ENCODE assay signal across 9 mouse cellular contexts in the genomic region with DNA sequence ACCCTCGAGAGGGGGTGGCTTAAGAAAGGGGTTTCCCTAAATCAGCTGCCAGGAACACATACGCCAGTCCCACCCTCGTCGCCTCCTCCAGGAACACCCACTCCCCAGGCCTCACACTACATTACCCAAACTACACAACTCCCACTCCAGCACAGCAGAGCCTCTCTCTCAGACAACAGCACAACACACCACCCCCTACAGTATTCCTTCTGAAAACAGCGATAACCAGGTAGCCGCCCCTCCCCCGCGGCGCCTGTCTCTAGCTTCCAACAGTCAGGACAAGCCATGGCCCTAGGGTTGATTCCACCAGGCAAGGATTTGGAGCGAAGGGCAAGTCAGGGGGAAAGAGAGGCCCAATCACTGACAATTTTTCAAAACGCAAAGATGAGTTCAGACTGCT. TPM values are rescaled to one million over a fixed set of nuclear protein-coding genes. Genes with fewer than 3 reads are reported as not detected.
DNase-seq lines count a peak whose midpoint lies in the region; ATAC-seq lines count a peak whose summit lies in the region.
"Had no signal": no experiment of that assay in that cellular context is flagged by ENCODE, and none has a peak within 500 bp of the region (broad histone marks: within the 10 kb centered on the region; RNA-seq: fewer than 3 reads in every experiment).

No protein-coding gene starts in this region.

- H3K4me2 ChIP-seq in lung, embryonic 16.5 days (ENCODE audit: low read depth, low read length) = peak overlapping the region; percentile 98
- H3K4me2 ChIP-seq in forebrain, embryonic 11.5 days (ENCODE audit: low read depth, low read length, severe bottlenecking) = peak overlapping the region; percentile 98
- H3K4me2 ChIP-seq in midbrain, embryonic 16.5 days (ENCODE audit: low read length) = peak overlapping the region; percentile 91

- H3K4me1 ChIP-seq in lung, embryonic 16.5 days (replicated peaks; ENCODE audit: control insufficient read depth, insufficient read depth, low read length) = peaks cover 11% of the 10 kb centered on the region
- peaks cover 4% of the 10 kb centered on the region; the same call in 1 of the 2 replicates for H3K4me1 ChIP-seq in forebrain, embryonic 11.5 days (replicated peaks; ENCODE audit: control insufficient read depth, insufficient read depth, low read length)
- peaks cover 20% of the 10 kb centered on the region for H3K4me1 ChIP-seq in midbrain, embryonic 16.5 days (ENCODE audit: control insufficient read depth, insufficient read depth, low read length)

- no peak overlapping the region for H3K9ac ChIP-seq in lung, embryonic 16.5 days (ENCODE audit: low read length)
- no peak overlapping the region; the same call in 1 of the 2 replicates for H3K9ac ChIP-seq in forebrain, embryonic 11.5 days (ENCODE audit: low read length)
- peak overlapping the region; percentile 93 for H3K9ac ChIP-seq in midbrain, embryonic 16.5 days (ENCODE audit: low read depth, low read length)

- peak overlapping the region; percentile 63; the same call in 1 of the 2 replicates for H3K4me3 ChIP-seq in lung, embryonic 16.5 days (ENCODE audit: low read length)
- H3K4me3 ChIP-seq in forebrain, embryonic 11.5 days (ENCODE audit: low read depth, low read length) = peak overlapping the region; percentile 74
- peak overlapping the region; percentile 85 for H3K4me3 ChIP-seq in midbrain, embryonic 16.5 days (ENCODE audit: low read depth, low read length)

- DNase-seq in lung, postnatal 36 days = no peak
- no peak for DNase-seq in forebrain, embryonic 11.5 days (ENCODE audit: low spot score)
- DNase-seq in layer of hippocampus, postnatal 36 days = peak; percentile 33 to 54
- DNase-seq in thymus, postnatal 4 days = no peak
- DNase-seq in T-cell, adult 2 months (ENCODE audit: low spot score) = no peak
- no peak for DNase-seq in urinary bladder, postnatal 25 days (ENCODE audit: low spot score)

- peaks cover 23% of the 10 kb centered on the region for H3K27me3 ChIP-seq in lung, embryonic 16.5 days (ENCODE audit: control insufficient read depth, insufficient read depth, low read depth, low read length)
- peaks cover 5% of the 10 kb centered on the region for H3K27me3 ChIP-seq in forebrain, embryonic 11.5 days (ENCODE audit: control insufficient read depth, insufficient read depth, low read length)
- H3K27me3 ChIP-seq in midbrain, embryonic 16.5 days (ENCODE audit: control insufficient read depth, insufficient read depth, low read depth, low read length) = no peaks in the 10 kb centered on the region

- H3K9me3 ChIP-seq in lung, embryonic 16.5 days (ENCODE audit: control insufficient read depth, low read length) = no peaks in the 10 kb centered on the region
- no peaks in the 10 kb centered on the region for H3K9me3 ChIP-seq in forebrain, embryonic 11.5 days (ENCODE audit: control insufficient read depth, low read length)
- H3K9me3 ChIP-seq in midbrain, embryonic 16.5 days (replicated peaks; ENCODE audit: control insufficient read depth, low read length, poor library complexity, severe bottlenecking) = no peaks in the 10 kb centered on the region

- no peak overlapping the region for H3K27ac ChIP-seq in lung, embryonic 16.5 days (ENCODE audit: low read length)
- H3K27ac ChIP-seq in forebrain, embryonic 11.5 days (ENCODE audit: low read depth, low read length) = no peak overlapping the region
- H3K27ac ChIP-seq in midbrain, embryonic 16.5 days (ENCODE audit: low read length) = peak overlapping the region; percentile 88

- ATAC-seq in lung, embryonic 16.5 days (ENCODE audit: low read depth) = no peak
- peak; percentile 21; the same call in 1 of the 2 replicates for ATAC-seq in forebrain, embryonic 11.5 days (replicated peaks; ENCODE audit: low FRiP score)
- peak; percentile 40 for ATAC-seq in midbrain, embryonic 16.5 days

- WGBS in lung, embryonic 16.5 days = 17% methylated on average over 11 of the region's 11 CpGs
- 8% methylated on average over 11 of the region's 11 CpGs for WGBS in forebrain, embryonic 11.5 days
- WGBS in midbrain, embryonic 16.5 days = 8% methylated on average over 11 of the region's 11 CpGs

- H3K36me3 ChIP-seq in lung, embryonic 16.5 days (ENCODE audit: control insufficient read depth, insufficient read depth, low read length) = no peaks in the 10 kb centered on the region
- no peaks in the 10 kb centered on the region for H3K36me3 ChIP-seq in forebrain, embryonic 11.5 days (ENCODE audit: control insufficient read depth, insufficient read depth, low read length)
- H3K36me3 ChIP-seq in midbrain, embryonic 16.5 days (ENCODE audit: control insufficient read depth, insufficient read depth, low read length) = no peaks in the 10 kb centered on the region

RNA-seq across cellular contexts. Expression of gene Rtn1, which starts 1.7 kb away (rescaled TPM):
- polyA plus RNA-seq in lung, embryonic 16.5 days (2015; fragmentation: Nextera tagmentation; extraction: Ambion mirVana) = 14.6 and 18.2 TPM in 2 replicates
- polyA plus RNA-seq in forebrain, embryonic 11.5 days (2014; fragmentation: Nextera tagmentation; extraction: Ambion mirVana) = 235 and 273 TPM in 2 replicates
- total RNA-seq in layer of hippocampus, postnatal 36 days (2021) = 1,000 to 10,000 TPM; 1,352 to 1,459 TPM
- 3,227 and 3,475 TPM in 2 replicates for polyA plus RNA-seq in midbrain, embryonic 16.5 days (2015; fragmentation: Nextera tagmentation; extraction: Ambion mirVana)

RNA-seq across cellular contexts. Expression of gene Lrrc9, which starts 34.5 kb away (rescaled TPM):
- 0.50 and 1.1 TPM in 2 replicates for polyA plus RNA-seq in lung, embryonic 16.5 days (2015; fragmentation: Nextera tagmentation; extraction: Ambion mirVana)
- polyA plus RNA-seq in forebrain, embryonic 11.5 days (2014; fragmentation: Nextera tagmentation; extraction: Ambion mirVana) = 2.6 and 2.8 TPM in 2 replicates
- total RNA-seq in layer of hippocampus, postnatal 36 days (2021) = 1 to 10 TPM; 1.3 TPM
- polyA plus RNA-seq in midbrain, embryonic 16.5 days (2015; fragmentation: Nextera tagmentation; extraction: Ambion mirVana) = 4.0 and 4.8 TPM in 2 replicates
- polyA plus RNA-seq: large intestine, adult 2 months had no signal

Comparison
In these comparisons a context has a peak if more than half of its experiments do, and no peak if none do; other contexts are left out.
1. DNase-seq: peak in layer of hippocampus, postnatal 36 days (2 of 2); none in lung, postnatal 36 days (single experiment), forebrain, embryonic 11.5 days (single experiment), thymus, postnatal 4 days (single experiment), T-cell, adult 2 months (single experiment) and urinary bladder, postnatal 25 days (single experiment).
2. RNA of gene Rtn1, which starts 1.7 kb away (polyA plus RNA-seq): 3,227 to 3,475 TPM in midbrain, embryonic 16.5 days and 235 to 273 TPM in forebrain, embryonic 11.5 days; 14.6 to 18.2 TPM in lung, embryonic 16.5 days; every median in the first group is over 10 times any median in the second.
3. Peak in every context shown above with its lines, with median percentiles within 50 percentile points of each other: H3K4me2 ChIP-seq and H3K4me3 ChIP-seq.